Mouse (Mus musculus) bone marrow macrophage, adult 2 months (primary cell): Measurements from ENCODE around the gene Rnf144b. TPM values are rescaled to one million over a fixed set of nuclear protein-coding genes. Genes with fewer than 3 reads are reported as not detected.

Source experiments
- H3K27ac ChIP-seq: 2 replicates; pipeline ENCODE4 v1.5.1; 2012; ENCODE audit warnings: low read depth, low read length; ENCODE audit not compliant: insufficient read depth
- H3K4me1 ChIP-seq: 2 replicates; pipeline ENCODE4 v1.6.1; 2012; ENCODE audit warnings: low read length; ENCODE audit not compliant: control insufficient read depth, insufficient read depth
- H3K4me3 ChIP-seq: 2 replicates; pipeline ENCODE4 v1.5.1; 2012; ENCODE audit warnings: mild to moderate bottlenecking, low read length, moderate library complexity; ENCODE audit not compliant: insufficient read depth
- CTCF ChIP-seq: IDR thresholded peaks from 2 replicates; pipeline ENCODE4 v1.5.1; 2012; ENCODE audit warnings: low read depth, mild to moderate bottlenecking, low read length, moderate library complexity
- POLR2A ChIP-seq: IDR thresholded peaks from 2 replicates; pipeline ENCODE4 v1.6.1; 2012; ENCODE audit warnings: mild to moderate bottlenecking, low read depth, low read length, borderline replicate concordance
- polyA plus RNA-seq: library from polyadenylated mRNA; stranded (reverse); fragments of >200 nt; gene quantifications from 2 replicates; pipeline ENCODE4 v1.2.4, GENCODE M21; 2012; ENCODE audit not compliant: missing spikeins, insufficient read depth, insufficient read length

Gene Rnf144b
- polyA plus RNA-seq, 1 experiment: 44.3 TPM

GRCm38 (mm10) chr13:47214895-47215294, 92.4 kb downstream of the Rnf144b start:
- H3K4me1 ChIP-seq: peaks cover 60% of the 10 kb centered on the region
- H3K4me3 ChIP-seq: no peak overlapping the region
- TF ChIP-seq POLR2A (no peak), CTCF (no peak)
- H3K27ac ChIP-seq: peak overlapping the region; percentile 85

GRCm38 (mm10) chr13:47215815-47216585, 93.5 kb downstream of the Rnf144b start:
- TF ChIP-seq CTCF (no peak), POLR2A (no peak)
- Histone ChIP-seq H3K27ac (peak overlapping the region; percentile 85), H3K4me3 (no peak overlapping the region), H3K4me1 (peaks cover 64% of the 10 kb centered on the region)

GRCm38 (mm10) chr13:47217107-47217571, 94.7 kb downstream of the Rnf144b start:
- peak overlapping the region; percentile 85 for H3K27ac ChIP-seq

GRCm38 (mm10) chr13:47218351-47218750, 95.9 kb downstream of the Rnf144b start:
- no peak for TF ChIP-seq POLR2A
- no peak for TF ChIP-seq CTCF
- Histone ChIP-seq H3K4me1 (peaks cover 55% of the 10 kb centered on the region), H3K4me3 (no peak overlapping the region), H3K27ac (no peak overlapping the region)

More at GRCm38 (mm10) chr13:47217107-47217571, 94.7 kb downstream of the Rnf144b start:
- Histone ChIP-seq H3K4me3 (no peak overlapping the region), H3K4me1 (peaks cover 61% of the 10 kb centered on the region)
- no peak for TF ChIP-seq CTCF
- TF ChIP-seq POLR2A: no peak

- Histone ChIP-seq H3K4me1 (peaks cover 58% of the 10 kb centered on the region), H3K4me3 (no peak overlapping the region), H3K27ac (no peak overlapping the region)
- TF ChIP-seq POLR2A (no peak), CTCF (no peak)
Measured at GRCm38 (mm10) chr13:47220426-47220825, 98.0 kb downstream of the Rnf144b start.

GRCm38 (mm10) chr13:47223576-47224538, 101.4 kb downstream of the Rnf144b start:
- no peak for TF ChIP-seq CTCF
- no peak for TF ChIP-seq POLR2A
- H3K4me1 ChIP-seq: peaks cover 56% of the 10 kb centered on the region
- H3K4me3 ChIP-seq: no peak overlapping the region
- H3K27ac ChIP-seq: peak overlapping the region; percentile 10

- Histone ChIP-seq H3K4me1 (peaks cover 65% of the 10 kb centered on the region), H3K27ac (peak overlapping the region; percentile 93), H3K4me3 (no peak overlapping the region)
- TF ChIP-seq POLR2A: no peak
- no peak for TF ChIP-seq CTCF
Measured at GRCm38 (mm10) chr13:47224648-47225323, 102.3 kb downstream of the Rnf144b start.

GRCm38 (mm10) chr13:47225324-47225697, 102.9 kb downstream of the Rnf144b start:
- peak overlapping the region; percentile 93 for H3K27ac ChIP-seq
- peaks cover 66% of the 10 kb centered on the region for H3K4me1 ChIP-seq
- TF ChIP-seq CTCF (no peak), POLR2A (no peak)
- no peak overlapping the region for H3K4me3 ChIP-seq

GRCm38 (mm10) chr13:47225802-47226201, 103.3 kb downstream of the Rnf144b start:
- H3K4me3 ChIP-seq: no peak overlapping the region
- TF ChIP-seq CTCF (no peak), POLR2A (no peak)
- peak overlapping the region; percentile 93 for H3K27ac ChIP-seq
- peaks cover 67% of the 10 kb centered on the region for H3K4me1 ChIP-seq

- TF ChIP-seq CTCF (no peak), POLR2A (no peak)
- peaks cover 74% of the 10 kb centered on the region for H3K4me1 ChIP-seq
- H3K4me3 ChIP-seq: no peak overlapping the region
- peak overlapping the region; percentile 93 for H3K27ac ChIP-seq
Measured at GRCm38 (mm10) chr13:47226521-47226920, 104.1 kb downstream of the Rnf144b start.
